Mouse (Mus musculus): Measurements from ENCODE around the gene Cdc34b. TPM values are rescaled to one million over a fixed set of nuclear protein-coding genes. Genes with fewer than 3 reads are reported as not detected.

Gene Cdc34b
- polyA plus RNA-seq, 1 experiment from 2014 or later, result not detected

DNA sequence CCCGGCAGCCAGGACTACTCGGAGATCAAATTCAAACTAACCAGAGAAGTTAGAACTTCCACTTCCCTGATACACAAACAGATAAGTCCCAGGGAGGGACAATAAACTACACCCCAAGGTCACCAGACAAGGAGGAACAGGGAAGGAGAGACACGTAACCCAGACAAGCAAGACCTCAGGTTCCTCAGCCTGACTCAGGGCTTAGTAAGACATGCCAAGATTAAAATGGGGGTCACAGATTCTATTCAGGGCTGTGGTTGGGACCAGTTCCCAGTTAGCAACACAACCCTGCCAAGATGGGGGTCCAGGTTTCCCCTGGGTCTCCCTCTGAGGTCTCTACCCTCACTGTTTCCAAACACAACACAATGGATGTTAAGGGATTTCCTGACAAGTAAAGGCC is 18.8 kb downstream of the Cdc34b start:
- 95% methylated on average over 3 of the region's 3 CpGs for WGBS

DNA sequence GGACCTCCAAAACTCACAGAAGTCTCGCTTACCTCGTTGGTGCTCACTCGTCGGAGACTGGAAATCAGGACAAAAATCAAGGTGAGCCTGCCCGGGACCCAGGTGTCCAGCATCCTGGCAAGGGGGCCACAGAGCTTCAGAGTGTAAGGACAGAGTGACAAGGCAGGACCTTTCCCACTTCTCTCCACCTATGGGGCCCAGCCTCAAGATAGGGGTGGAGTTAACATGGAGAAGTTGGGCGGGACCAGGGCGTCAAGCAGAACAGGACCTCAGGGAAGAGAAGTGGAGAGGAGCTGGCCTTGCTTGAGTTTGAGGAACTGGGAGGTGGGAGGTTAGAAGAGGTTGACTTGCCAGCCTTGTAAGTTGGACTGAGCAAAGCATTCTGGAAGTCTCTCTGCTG is 19.2 kb downstream of the Cdc34b start:
- no peaks in the 10 kb centered on the region for H3K36me3 ChIP-seq (ENCODE audit: control insufficient read depth, insufficient read depth, low read length)
- no peaks in the 10 kb centered on the region for H3K27me3 ChIP-seq (ENCODE audit: control insufficient read depth, insufficient read depth, low read length)
- H3K27ac ChIP-seq (ENCODE audit: low read depth, low read length), result no peak overlapping the region
- ATAC-seq (replicated peaks; ENCODE audit: low FRiP score) (no peak), DNase-seq (ENCODE audit: low spot score) (no peak)
- H3K4me1 ChIP-seq (replicated peaks; ENCODE audit: control insufficient read depth, insufficient read depth, low read length), result no peaks in the 10 kb centered on the region
- no peak overlapping the region for H3K9ac ChIP-seq (ENCODE audit: low read length)
- H3K9me3 ChIP-seq (ENCODE audit: control insufficient read depth, low read length), result no peaks in the 10 kb centered on the region
- no peak overlapping the region for H3K4me2 ChIP-seq (ENCODE audit: low read depth, low read length, severe bottlenecking)
- 80% methylated on average over 7 of the region's 7 CpGs for WGBS
- no peak overlapping the region for H3K4me3 ChIP-seq (ENCODE audit: low read depth, low read length)

More for the DNA sequence above, 18.8 kb downstream of the Cdc34b start:
- no peak for ATAC-seq (replicated peaks; ENCODE audit: low FRiP score)
- no peaks in the 10 kb centered on the region for H3K36me3 ChIP-seq (ENCODE audit: control insufficient read depth, insufficient read depth, low read length)
- no peaks in the 10 kb centered on the region for H3K9me3 ChIP-seq (ENCODE audit: control insufficient read depth, low read length)
- H3K4me3 ChIP-seq (ENCODE audit: low read depth, low read length), result no peak overlapping the region
- H3K4me2 ChIP-seq (ENCODE audit: low read depth, low read length, severe bottlenecking), result no peak overlapping the region
- H3K27ac ChIP-seq (ENCODE audit: low read depth, low read length), result no peak overlapping the region
- H3K4me1 ChIP-seq (replicated peaks; ENCODE audit: control insufficient read depth, insufficient read depth, low read length), result no peaks in the 10 kb centered on the region
- H3K9ac ChIP-seq (ENCODE audit: low read length), result no peak overlapping the region
- no peaks in the 10 kb centered on the region for H3K27me3 ChIP-seq (ENCODE audit: control insufficient read depth, insufficient read depth, low read length)
- no peak for DNase-seq (ENCODE audit: low spot score)

- WGBS, result 92% methylated on average over 1 of the region's 1 CpGs
- H3K4me3 ChIP-seq (ENCODE audit: low read depth, low read length), result no peak overlapping the region
- ATAC-seq (replicated peaks; ENCODE audit: low FRiP score) (no peak), DNase-seq (ENCODE audit: low spot score) (no peak)
- H3K9me3 ChIP-seq (ENCODE audit: control insufficient read depth, low read length), result no peaks in the 10 kb centered on the region
- H3K9ac ChIP-seq (ENCODE audit: low read length), result no peak overlapping the region
- H3K4me1 ChIP-seq (replicated peaks; ENCODE audit: control insufficient read depth, insufficient read depth, low read length), result no peaks in the 10 kb centered on the region
- no peak overlapping the region for H3K27ac ChIP-seq (ENCODE audit: low read depth, low read length)
- H3K27me3 ChIP-seq (ENCODE audit: control insufficient read depth, insufficient read depth, low read length), result no peaks in the 10 kb centered on the region
- H3K4me2 ChIP-seq (ENCODE audit: low read depth, low read length, severe bottlenecking), result no peak overlapping the region
- H3K36me3 ChIP-seq (ENCODE audit: control insufficient read depth, insufficient read depth, low read length), result no peaks in the 10 kb centered on the region
These were observed 20.7 kb downstream of the Cdc34b start for GRCm38 (mm10) chr11:94762281-94762680.

- Histone ChIP-seq H3K36me3 (ENCODE audit: control insufficient read depth, insufficient read depth, low read length) (no peaks in the 10 kb centered on the region), H3K9me3 (ENCODE audit: control insufficient read depth, low read length) (no peaks in the 10 kb centered on the region), H3K4me2 (ENCODE audit: low read depth, low read length, severe bottlenecking) (no peak overlapping the region), H3K4me1 (replicated peaks; ENCODE audit: control insufficient read depth, insufficient read depth, low read length) (no peaks in the 10 kb centered on the region), H3K27ac (ENCODE audit: low read depth, low read length) (no peak overlapping the region), H3K27me3 (ENCODE audit: control insufficient read depth, insufficient read depth, low read length) (no peaks in the 10 kb centered on the region), H3K9ac (ENCODE audit: low read length) (no peak overlapping the region), H3K4me3 (ENCODE audit: low read depth, low read length) (no peak overlapping the region)
- WGBS, result 30% methylated on average over 6 of the region's 6 CpGs
- no peak for DNase-seq (ENCODE audit: low spot score)
- no peak for ATAC-seq (replicated peaks; ENCODE audit: low FRiP score)
These were observed 21.2 kb downstream of the Cdc34b start for GRCm38 (mm10) chr11:94762775-94763174.

- Histone ChIP-seq H3K9me3 (ENCODE audit: control insufficient read depth, low read length) (no peaks in the 10 kb centered on the region), H3K27me3 (ENCODE audit: control insufficient read depth, insufficient read depth, low read length) (no peaks in the 10 kb centered on the region), H3K27ac (ENCODE audit: low read depth, low read length) (no peak overlapping the region), H3K4me3 (ENCODE audit: low read depth, low read length) (no peak overlapping the region), H3K4me1 (replicated peaks; ENCODE audit: control insufficient read depth, insufficient read depth, low read length) (no peaks in the 10 kb centered on the region), H3K36me3 (ENCODE audit: control insufficient read depth, insufficient read depth, low read length) (no peaks in the 10 kb centered on the region), H3K4me2 (ENCODE audit: low read depth, low read length, severe bottlenecking) (no peak overlapping the region), H3K9ac (ENCODE audit: low read length) (no peak overlapping the region)
- DNase-seq (ENCODE audit: low spot score) (no peak), ATAC-seq (replicated peaks; ENCODE audit: low FRiP score) (no peak)
- 94% methylated on average over 2 of the region's 2 CpGs for WGBS
These were observed 25.7 kb downstream of the Cdc34b start for GRCm38 (mm10) chr11:94767241-94767640.

- Histone ChIP-seq H3K27ac (ENCODE audit: low read depth, low read length) (no peak overlapping the region), H3K4me3 (ENCODE audit: low read depth, low read length) (no peak overlapping the region), H3K9ac (ENCODE audit: low read length) (no peak overlapping the region), H3K4me1 (replicated peaks; ENCODE audit: control insufficient read depth, insufficient read depth, low read length) (no peaks in the 10 kb centered on the region), H3K27me3 (ENCODE audit: control insufficient read depth, insufficient read depth, low read length) (no peaks in the 10 kb centered on the region), H3K4me2 (ENCODE audit: low read depth, low read length, severe bottlenecking) (no peak overlapping the region), H3K9me3 (ENCODE audit: control insufficient read depth, low read length) (no peaks in the 10 kb centered on the region), H3K36me3 (ENCODE audit: control insufficient read depth, insufficient read depth, low read length) (no peaks in the 10 kb centered on the region)
- WGBS, result 90% methylated on average over 3 of the region's 3 CpGs
- DNase-seq (ENCODE audit: low spot score) (no peak), ATAC-seq (replicated peaks; ENCODE audit: low FRiP score) (no peak)
These were observed 30.9 kb downstream of the Cdc34b start for GRCm38 (mm10) chr11:94772363-94773055.

- no peaks in the 10 kb centered on the region for H3K27me3 ChIP-seq (ENCODE audit: control insufficient read depth, insufficient read depth, low read length)
- 57% methylated on average over 1 of the region's 1 CpGs for WGBS
- no peak overlapping the region for H3K4me3 ChIP-seq (ENCODE audit: low read depth, low read length)
- no peak for ATAC-seq (replicated peaks; ENCODE audit: low FRiP score)
- H3K9ac ChIP-seq (ENCODE audit: low read length), result no peak overlapping the region
- H3K36me3 ChIP-seq (ENCODE audit: control insufficient read depth, insufficient read depth, low read length), result no peaks in the 10 kb centered on the region
- H3K4me1 ChIP-seq (replicated peaks; ENCODE audit: control insufficient read depth, insufficient read depth, low read length), result no peaks in the 10 kb centered on the region
- no peak overlapping the region for H3K4me2 ChIP-seq (ENCODE audit: low read depth, low read length, severe bottlenecking)
- no peak overlapping the region for H3K27ac ChIP-seq (ENCODE audit: low read depth, low read length)
- no peaks in the 10 kb centered on the region for H3K9me3 ChIP-seq (ENCODE audit: control insufficient read depth, low read length)
- no peak for DNase-seq (ENCODE audit: low spot score)
These were observed 32.3 kb downstream of the Cdc34b start for GRCm38 (mm10) chr11:94773851-94774250.

- no peak for DNase-seq (ENCODE audit: low spot score)
- ATAC-seq (replicated peaks; ENCODE audit: low FRiP score), result no peak
- 91% methylated on average over 5 of the region's 5 CpGs for WGBS
- no peaks in the 10 kb centered on the region for H3K4me1 ChIP-seq (replicated peaks; ENCODE audit: control insufficient read depth, insufficient read depth, low read length)
- no peak overlapping the region for H3K9ac ChIP-seq (ENCODE audit: low read length)
- no peak overlapping the region for H3K27ac ChIP-seq (ENCODE audit: low read depth, low read length)
- H3K27me3 ChIP-seq (ENCODE audit: control insufficient read depth, insufficient read depth, low read length), result no peaks in the 10 kb centered on the region
- H3K36me3 ChIP-seq (ENCODE audit: control insufficient read depth, insufficient read depth, low read length), result no peaks in the 10 kb centered on the region
- H3K4me2 ChIP-seq (ENCODE audit: low read depth, low read length, severe bottlenecking), result no peak overlapping the region
- no peaks in the 10 kb centered on the region for H3K9me3 ChIP-seq (ENCODE audit: control insufficient read depth, low read length)
- H3K4me3 ChIP-seq (ENCODE audit: low read depth, low read length), result no peak overlapping the region
These were observed 33.4 kb downstream of the Cdc34b start for GRCm38 (mm10) chr11:94774887-94775497.

GRCm38 (mm10) chr11:94782603-94783002 is 41.0 kb downstream of the Cdc34b start, which contains the start of gene Tmem92:
Gene Tmem92, minus strand, starts transcription at chr11:94782703.
- no peaks in the 10 kb centered on the region for H3K9me3 ChIP-seq (ENCODE audit: control insufficient read depth, low read length)
- H3K27ac ChIP-seq (ENCODE audit: low read depth, low read length), result no peak within 1 kb of the TSS
- H3K27me3 ChIP-seq (ENCODE audit: control insufficient read depth, insufficient read depth, low read length), result no peaks in the 10 kb centered on the region
- H3K4me3 ChIP-seq (ENCODE audit: low read depth, low read length), result no peak within 1 kb of the TSS
- ATAC-seq (replicated peaks; ENCODE audit: low FRiP score), result no peak
- H3K9ac ChIP-seq (ENCODE audit: low read length), result no peak within 1 kb of the TSS
- DNase-seq (ENCODE audit: low spot score), result no peak
- H3K4me1 ChIP-seq (replicated peaks; ENCODE audit: control insufficient read depth, insufficient read depth, low read length), result no peaks in the 10 kb centered on the region
- no peaks in the 10 kb centered on the region for H3K36me3 ChIP-seq (ENCODE audit: control insufficient read depth, insufficient read depth, low read length)
- H3K4me2 ChIP-seq (ENCODE audit: low read depth, low read length, severe bottlenecking), result no peak within 1 kb of the TSS

Measured in forebrain, embryonic 11.5 days (tissue).